In the genomic region with DNA sequence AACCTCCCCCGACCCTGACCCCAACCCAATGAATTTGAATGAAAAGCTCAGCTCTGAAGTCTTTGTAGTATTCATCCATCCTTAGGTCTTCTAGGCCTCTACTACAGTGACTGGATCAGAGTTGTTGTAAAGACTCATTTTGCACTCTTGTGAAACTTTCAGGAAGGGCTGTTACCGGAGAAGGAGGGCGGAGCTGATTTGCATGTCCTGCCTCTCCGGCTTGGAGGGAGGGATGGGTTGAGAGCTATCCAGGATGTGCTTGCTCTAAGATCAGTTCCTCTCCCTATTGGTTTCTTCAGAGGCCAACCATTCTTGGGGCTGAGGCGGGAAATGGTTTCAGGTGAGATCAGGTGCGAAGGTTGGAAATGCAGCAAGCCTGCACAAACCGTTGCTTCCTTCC, we compare ENCODE assay signal across 10 mouse cellular contexts. TPM values are rescaled to one million over a fixed set of nuclear protein-coding genes. Genes with fewer than 3 reads are reported as not detected.
DNase-seq lines count a peak whose midpoint lies in the region; ATAC-seq lines count a peak whose summit lies in the region.
"Had no signal": no experiment of that assay in that cellular context is flagged by ENCODE, and none has a peak within 500 bp of the region (broad histone marks: within the 10 kb centered on the region; RNA-seq: fewer than 3 reads in every experiment).

No protein-coding gene starts in this region.

- peak; percentile 74 for DNase-seq in adrenal gland, adult 8-10 months
- no peak for DNase-seq in adrenal gland, postnatal 25 days
- DNase-seq in ovary, adult 18-20 months (ENCODE audit: low spot score): peak; percentile 64
- DNase-seq in ovary, postnatal 14 days (ENCODE audit: low spot score): no peak
- peak; percentile 59 for DNase-seq in embryo, embryonic 11 days
- DNase-seq in gastrocnemius, adult 8-10 months (ENCODE audit: low spot score in 2 of 2): no peak
- DNase-seq in heart, adult 8-10 months (ENCODE audit: low spot score): no peak
- DNase-seq: heart, postnatal 36 days had no signal

- 0 out of 2 replicates have a peak, but pooled peaks have one; percentile 18 for ATAC-seq in megakaryocyte, adult 5-6 weeks (ENCODE audit: poor library complexity, severe bottlenecking)
- ATAC-seq: forebrain, embryonic 16.5 days had no signal

RNA-seq across cellular contexts. Expression of gene Cyp11a1, which starts 4.8 kb away (rescaled TPM):
- 1,000 to 10,000 TPM; 7,138 to 8,839 (median 8,155) TPM for total RNA-seq in adrenal gland, adult 8-10 months (2022)
- total RNA-seq in adrenal gland, postnatal 25 days (2021): 6,596 and 7,089 TPM in 2 replicates
- total RNA-seq in megakaryocyte, adult 5-6 weeks (2015): 9.2 and 10.5 TPM in 2 replicates
- 8.3 and 9.7 TPM in 2 replicates for total RNA-seq in megakaryocyte, adult 5-6 weeks (2017)
- 1 to 10 TPM in 1 of 4 experiments, under 1 TPM in 1, not detected in 2; 0.27 to 1.3 TPM for total RNA-seq in gastrocnemius, adult 8-10 months (2022)
- under 1 TPM in 1 of 4 experiments, not detected in 3; 0.27 TPM for total RNA-seq in heart, adult 8-10 months (2022)

RNA-seq across cellular contexts. Expression of gene Stra6, which starts 52.6 kb away (rescaled TPM):
- total RNA-seq in adrenal gland, adult 8-10 months (2022): 1 to 10 TPM; 1.0 to 2.6 (median 2.2) TPM
- total RNA-seq in adrenal gland, postnatal 25 days (2021): 1.6 and 2.1 TPM in 2 replicates
- total RNA-seq in megakaryocyte, adult 5-6 weeks (2015): not detected in 2 replicates
- not detected in 2 replicates for total RNA-seq in megakaryocyte, adult 5-6 weeks (2017)
- total RNA-seq in gastrocnemius, adult 8-10 months (2022): under 1 TPM in 3 of 4 experiments, not detected in 1; 0.10 to 0.43 (median 0.19) TPM
- total RNA-seq in heart, adult 8-10 months (2022): 1 to 10 TPM in 1 of 4 experiments, under 1 TPM in 3; 0.50 to 1.5 (median 0.67) TPM

Comparison
In these comparisons a context has a peak if more than half of its experiments do, and no peak if none do; other contexts are left out.
1. DNase-seq: peak in adrenal gland, adult 8-10 months (single experiment), ovary, adult 18-20 months (single experiment) and embryo, embryonic 11 days (single experiment); none in adrenal gland, postnatal 25 days (single experiment), ovary, postnatal 14 days (single experiment), gastrocnemius, adult 8-10 months (0 of 2) and heart, adult 8-10 months (single experiment).
2. RNA of gene Cyp11a1, which starts 4.8 kb away (total RNA-seq): 7,138 to 8,839 TPM in adrenal gland, adult 8-10 months and 6,596 to 7,089 TPM in adrenal gland, postnatal 25 days; 8.3 to 10.5 TPM in megakaryocyte, adult 5-6 weeks, 0.27 to 1.3 TPM in gastrocnemius, adult 8-10 months and 0.27 TPM in heart, adult 8-10 months; every median in the first group is over 100 times any median in the second.